Mouse (Mus musculus): ENCODE measurements around the gene Daam1. TPM values are rescaled to one million over a fixed set of nuclear protein-coding genes. Genes with fewer than 3 reads are reported as not detected.

Gene Daam1
- polyA plus RNA-seq, 1 experiment from 2014 or later: 19.7 TPM

GRCm38 (mm10) chr12:71950095-71950877 lies 119.4 kb downstream of the Daam1 start:
- H3K36me3 ChIP-seq: peaks cover 83% of the 10 kb centered on the region
- 88% methylated on average over 13 of the region's 13 CpGs for WGBS

GRCm38 (mm10) chr12:71954180-71954935 lies 123.5 kb downstream of the Daam1 start:
- no peaks in the 10 kb centered on the region for H3K27me3 ChIP-seq
- H3K4me2 ChIP-seq: no peak overlapping the region
- no peaks in the 10 kb centered on the region for H3K9me3 ChIP-seq
- peaks cover 43% of the 10 kb centered on the region for H3K4me1 ChIP-seq (replicated peaks)
- H3K4me3 ChIP-seq: no peak overlapping the region
- ATAC-seq (ENCODE audit: low read depth): no peak
- H3K36me3 ChIP-seq: peaks cover 65% of the 10 kb centered on the region
- no peak overlapping the region for H3K9ac ChIP-seq
- WGBS: 37% methylated on average over 5 of the region's 5 CpGs
- H3K27ac ChIP-seq (replicated peaks): 0 out of 2 replicates have a peak overlapping the region, but pooled peaks have one; percentile 10

More at GRCm38 (mm10) chr12:71950095-71950877, 119.4 kb downstream of the Daam1 start:
- H3K9me3 ChIP-seq: no peaks in the 10 kb centered on the region
- H3K27me3 ChIP-seq: no peaks in the 10 kb centered on the region
- no peak overlapping the region for H3K27ac ChIP-seq (replicated peaks)
- no peak overlapping the region for H3K4me3 ChIP-seq
- no peak overlapping the region for H3K4me2 ChIP-seq
- ATAC-seq (ENCODE audit: low read depth): no peak
- peaks cover 22% of the 10 kb centered on the region for H3K4me1 ChIP-seq (replicated peaks)
- H3K9ac ChIP-seq: no peak overlapping the region

- H3K27ac ChIP-seq (replicated peaks): no peak overlapping the region
- no peaks in the 10 kb centered on the region for H3K9me3 ChIP-seq
- no peak overlapping the region for H3K4me2 ChIP-seq
- ATAC-seq (ENCODE audit: low read depth): peak; percentile 86
- 23% methylated on average over 6 of the region's 6 CpGs for WGBS
- no peak overlapping the region for H3K9ac ChIP-seq
- no peak overlapping the region for H3K4me3 ChIP-seq
- H3K4me1 ChIP-seq (replicated peaks): peaks cover 43% of the 10 kb centered on the region
- H3K36me3 ChIP-seq: peaks cover 60% of the 10 kb centered on the region
- no peaks in the 10 kb centered on the region for H3K27me3 ChIP-seq
Measured at GRCm38 (mm10) chr12:71956980-71957379, 126.1 kb downstream of the Daam1 start.

GRCm38 (mm10) chr12:71957496-71957895 lies 126.6 kb downstream of the Daam1 start:
- Histone ChIP-seq H3K4me1 (replicated peaks) (peaks cover 43% of the 10 kb centered on the region), H3K9ac (no peak overlapping the region), H3K27ac (replicated peaks) (no peak overlapping the region), H3K4me2 (no peak overlapping the region), H3K4me3 (no peak overlapping the region), H3K36me3 (peaks cover 61% of the 10 kb centered on the region), H3K9me3 (no peaks in the 10 kb centered on the region), H3K27me3 (no peaks in the 10 kb centered on the region)
- peak; percentile 68; the same call in 1 of the 2 replicates for ATAC-seq (ENCODE audit: low read depth)
- WGBS: 44% methylated on average over 5 of the region's 5 CpGs

GRCm38 (mm10) chr12:71959351-71959991 lies 128.6 kb downstream of the Daam1 start:
- no peak for ATAC-seq (ENCODE audit: low read depth)

GRCm38 (mm10) chr12:71961671-71962070 lies 130.8 kb downstream of the Daam1 start:
- no peak overlapping the region for H3K9ac ChIP-seq
- ATAC-seq (ENCODE audit: low read depth): no peak
- peaks cover 39% of the 10 kb centered on the region for H3K36me3 ChIP-seq
- no peaks in the 10 kb centered on the region for H3K27me3 ChIP-seq
- 87% methylated on average over 3 of the region's 3 CpGs for WGBS
- H3K9me3 ChIP-seq: no peaks in the 10 kb centered on the region
- no peak overlapping the region for H3K27ac ChIP-seq (replicated peaks)
- H3K4me3 ChIP-seq: no peak overlapping the region
- no peak overlapping the region for H3K4me2 ChIP-seq
- peaks cover 15% of the 10 kb centered on the region; the same call in 1 of the 2 replicates for H3K4me1 ChIP-seq (replicated peaks)

More at GRCm38 (mm10) chr12:71959351-71959991, 128.6 kb downstream of the Daam1 start:
- no peak overlapping the region for H3K4me2 ChIP-seq
- H3K27ac ChIP-seq (replicated peaks): no peak overlapping the region
- WGBS: 16% methylated on average over 6 of the region's 6 CpGs
- H3K4me1 ChIP-seq (replicated peaks): peaks cover 28% of the 10 kb centered on the region
- H3K9ac ChIP-seq: no peak overlapping the region
- no peaks in the 10 kb centered on the region for H3K27me3 ChIP-seq
- H3K36me3 ChIP-seq: peaks cover 50% of the 10 kb centered on the region
- no peaks in the 10 kb centered on the region for H3K9me3 ChIP-seq
- H3K4me3 ChIP-seq: no peak overlapping the region

GRCm38 (mm10) chr12:71962616-71963015 lies 131.7 kb downstream of the Daam1 start:
- ATAC-seq (ENCODE audit: low read depth): no peak
- Histone ChIP-seq H3K27me3 (no peaks in the 10 kb centered on the region), H3K36me3 (peaks cover 40% of the 10 kb centered on the region), H3K9ac (no peak overlapping the region), H3K4me2 (no peak overlapping the region), H3K9me3 (no peaks in the 10 kb centered on the region), H3K27ac (replicated peaks) (no peak overlapping the region), H3K4me3 (no peak overlapping the region), H3K4me1 (replicated peaks) (0 out of 2 replicates have a peak, but pooled peaks cover 14% of the 10 kb centered on the region)
- WGBS: 74% methylated on average over 4 of the region's 4 CpGs

- H3K27me3 ChIP-seq: no peaks in the 10 kb centered on the region
- H3K4me3 ChIP-seq: no peak overlapping the region
- H3K9ac ChIP-seq: no peak overlapping the region
- H3K36me3 ChIP-seq: peaks cover 31% of the 10 kb centered on the region
- H3K4me2 ChIP-seq: no peak overlapping the region
- H3K9me3 ChIP-seq: no peaks in the 10 kb centered on the region
- no peak for ATAC-seq (ENCODE audit: low read depth)
- H3K27ac ChIP-seq (replicated peaks): no peak overlapping the region
- WGBS: 63% methylated on average over 4 of the region's 4 CpGs
- peaks cover 14% of the 10 kb centered on the region; the same call in 1 of the 2 replicates for H3K4me1 ChIP-seq (replicated peaks)
Measured at GRCm38 (mm10) chr12:71968592-71968991, 137.7 kb downstream of the Daam1 start.

- H3K27ac ChIP-seq (replicated peaks): no peak overlapping the region
- peaks cover 14% of the 10 kb centered on the region; the same call in 1 of the 2 replicates for H3K4me1 ChIP-seq (replicated peaks)
- ATAC-seq (ENCODE audit: low read depth): no peak
- no peaks in the 10 kb centered on the region for H3K27me3 ChIP-seq
- 30% methylated on average over 3 of the region's 3 CpGs for WGBS
- no peak overlapping the region for H3K4me2 ChIP-seq
- H3K9ac ChIP-seq: no peak overlapping the region
- no peak overlapping the region for H3K4me3 ChIP-seq
- peaks cover 35% of the 10 kb centered on the region for H3K36me3 ChIP-seq
- H3K9me3 ChIP-seq: no peaks in the 10 kb centered on the region
Measured at GRCm38 (mm10) chr12:71969022-71969421, 138.1 kb downstream of the Daam1 start.

GRCm38 (mm10) chr12:71969439-71969838 lies 138.6 kb downstream of the Daam1 start:
- H3K27ac ChIP-seq (replicated peaks): no peak overlapping the region
- H3K9ac ChIP-seq: no peak overlapping the region
- H3K4me3 ChIP-seq: no peak overlapping the region
- ATAC-seq (ENCODE audit: low read depth): no peak
- H3K27me3 ChIP-seq: no peaks in the 10 kb centered on the region
- peaks cover 37% of the 10 kb centered on the region for H3K36me3 ChIP-seq
- H3K9me3 ChIP-seq: no peaks in the 10 kb centered on the region
- WGBS: 67% methylated on average over 9 of the region's 9 CpGs
- H3K4me2 ChIP-seq: no peak overlapping the region
- peaks cover 14% of the 10 kb centered on the region; the same call in 1 of the 2 replicates for H3K4me1 ChIP-seq (replicated peaks)

GRCm38 (mm10) chr12:71969941-71970629 lies 139.2 kb downstream of the Daam1 start:
- no peak overlapping the region for H3K27ac ChIP-seq (replicated peaks)
- 74% methylated on average over 12 of the region's 12 CpGs for WGBS

More at GRCm38 (mm10) chr12:71969941-71970629, 139.2 kb downstream of the Daam1 start:
- ATAC-seq (ENCODE audit: low read depth): no peak
- Histone ChIP-seq H3K4me2 (no peak overlapping the region), H3K36me3 (peaks cover 43% of the 10 kb centered on the region), H3K4me3 (no peak overlapping the region), H3K4me1 (replicated peaks) (peaks cover 14% of the 10 kb centered on the region; the same call in 1 of the 2 replicates), H3K9me3 (no peaks in the 10 kb centered on the region), H3K9ac (no peak overlapping the region), H3K27me3 (no peaks in the 10 kb centered on the region)
